Mouse (Mus musculus) gastrocnemius, adult 8-10 months (tissue): ENCODE data around the gene Kif26b. TPM values are rescaled to one million over a fixed set of nuclear protein-coding genes. Genes with fewer than 3 reads are reported as not detected.

Experiments used
- DNase-seq, 2 experiments: peaks; one replicate each; pipeline ENCODE4 v3.0.0; 2022; ENCODE audit warnings: low spot score in 2 of 2
- total RNA-seq, 4 experiments: library from RNA; stranded (reverse); gene quantifications; 2 replicates each; pipeline ENCODE4 v1.2.4; 2022

Kif26b gene
- total RNA-seq, 4 experiments from 2014 or later = 2.3 to 4.9 (median 2.6) TPM

GRCm38 (mm10) chr1:178836998-178837397, 308.1 kb downstream of the Kif26b start:
- no peak for DNase-seq

- DNase-seq = no peak
Measured at GRCm38 (mm10) chr1:178838696-178839320, 309.9 kb downstream of the Kif26b start.

DNA sequence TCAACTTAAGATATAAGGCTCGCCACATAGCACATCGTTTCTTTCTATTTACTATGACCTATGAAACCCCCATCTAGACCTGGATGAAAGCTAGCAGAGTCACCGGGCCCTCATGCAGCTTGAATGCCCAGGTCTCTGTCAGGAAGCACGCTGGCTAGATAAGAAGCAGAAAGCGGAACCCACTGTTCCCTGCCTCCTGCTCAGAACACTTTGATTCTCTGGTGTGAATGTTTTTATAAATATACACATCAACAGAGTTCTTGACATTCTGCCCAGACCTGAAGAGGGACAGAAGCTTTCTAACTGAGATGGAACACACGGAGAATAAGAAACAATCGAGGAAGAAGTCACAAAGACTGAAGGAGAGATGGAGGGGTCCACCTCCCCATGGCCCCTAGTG, 311.4 kb downstream of the Kif26b start:
- DNase-seq = no peak

DNA sequence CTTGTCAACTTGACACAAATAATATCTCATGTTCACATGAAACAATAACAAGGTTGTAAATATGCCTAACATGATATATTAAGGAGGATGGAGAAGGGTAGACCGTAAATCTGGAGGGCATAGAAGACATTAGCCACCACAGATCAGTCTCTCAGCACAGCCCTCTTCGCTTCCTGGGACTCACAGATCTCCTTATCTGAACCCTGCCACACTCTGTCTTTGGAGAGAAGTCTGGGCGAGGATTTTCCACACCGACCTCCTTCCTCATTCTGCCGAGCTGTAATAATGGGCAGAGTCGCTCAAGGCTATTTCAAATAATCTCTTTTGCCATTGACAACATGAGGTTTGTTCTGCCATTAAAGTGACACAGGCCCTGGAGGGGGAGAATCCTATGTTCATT, 315.9 kb downstream of the Kif26b start:
- DNase-seq = no peak

DNA sequence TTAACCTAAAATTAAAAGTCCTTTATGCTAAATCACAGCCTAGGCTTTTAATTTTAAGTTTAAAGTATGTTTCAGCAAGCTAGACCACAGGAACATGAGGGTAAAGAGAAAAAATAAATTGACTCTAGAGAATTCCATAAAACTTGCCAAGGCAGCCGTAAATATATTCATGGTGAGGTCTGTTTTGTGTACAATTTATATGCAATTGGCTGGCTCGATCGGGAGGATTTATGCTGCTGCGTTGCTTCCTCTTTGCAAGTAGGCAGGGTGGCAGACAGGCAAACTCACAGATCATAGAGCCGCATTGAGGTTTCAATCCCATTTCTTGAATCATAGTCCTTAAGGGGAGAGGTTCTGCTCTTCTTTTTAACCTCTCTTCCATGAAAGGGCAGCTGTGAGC, 318.6 kb downstream of the Kif26b start:
- DNase-seq = no peak

DNA sequence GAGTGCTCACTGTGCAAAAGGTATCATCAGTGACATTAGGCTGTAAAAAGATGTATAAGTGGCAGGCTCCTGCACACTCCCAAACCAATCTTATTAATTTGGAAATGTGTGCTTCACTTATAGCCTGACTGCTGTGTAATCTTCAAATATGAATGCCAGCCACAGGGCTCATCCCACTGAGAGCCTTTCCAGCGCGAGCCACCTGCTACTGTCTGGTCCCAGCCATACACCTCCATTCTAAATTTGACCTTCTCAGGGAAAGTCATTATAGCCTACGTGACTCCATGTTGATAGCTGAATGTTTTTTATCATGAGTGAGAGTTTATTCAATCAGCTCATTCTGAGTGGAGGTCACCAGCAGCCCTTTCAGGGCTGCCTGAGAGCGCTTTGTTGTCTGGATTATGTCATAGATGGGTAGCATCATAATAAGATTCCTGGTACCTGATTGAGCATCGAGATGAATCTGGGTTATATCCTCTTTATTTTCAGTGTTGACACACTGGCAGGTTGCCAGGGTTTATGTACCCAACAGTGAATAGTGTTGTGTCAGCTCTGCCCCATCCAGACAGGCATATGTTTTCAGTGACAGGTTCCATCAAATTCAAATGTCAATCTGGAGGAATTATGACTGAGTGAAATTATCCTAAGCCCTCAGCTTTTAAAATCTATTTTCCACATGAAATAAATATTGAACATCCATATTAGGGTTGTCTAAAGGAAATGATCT, 319.6 kb downstream of the Kif26b start:
- no peak for DNase-seq

- no peak for DNase-seq
Measured at GRCm38 (mm10) chr1:178850569-178850968, 321.6 kb downstream of the Kif26b start.

DNA sequence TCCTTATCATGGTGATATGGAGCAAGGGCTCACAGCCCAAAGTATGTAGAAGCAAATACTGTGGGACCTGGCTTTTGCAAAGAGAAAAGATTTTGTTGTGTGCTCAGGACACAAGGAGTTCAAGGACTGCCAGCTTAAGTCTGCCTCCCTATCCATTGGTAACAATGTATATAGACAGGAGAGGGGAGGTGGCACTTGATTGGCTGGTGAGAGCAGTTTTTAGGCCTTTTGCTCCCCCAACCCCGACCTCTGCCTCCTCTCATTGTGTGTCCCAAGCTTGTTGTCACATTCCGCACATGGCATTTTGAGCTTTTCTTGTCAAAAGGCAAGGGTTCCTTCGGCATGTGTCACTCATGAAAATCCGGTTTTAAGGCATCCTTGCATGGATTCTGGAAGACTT, 326.0 kb downstream of the Kif26b start:
- DNase-seq = no peak

DNA sequence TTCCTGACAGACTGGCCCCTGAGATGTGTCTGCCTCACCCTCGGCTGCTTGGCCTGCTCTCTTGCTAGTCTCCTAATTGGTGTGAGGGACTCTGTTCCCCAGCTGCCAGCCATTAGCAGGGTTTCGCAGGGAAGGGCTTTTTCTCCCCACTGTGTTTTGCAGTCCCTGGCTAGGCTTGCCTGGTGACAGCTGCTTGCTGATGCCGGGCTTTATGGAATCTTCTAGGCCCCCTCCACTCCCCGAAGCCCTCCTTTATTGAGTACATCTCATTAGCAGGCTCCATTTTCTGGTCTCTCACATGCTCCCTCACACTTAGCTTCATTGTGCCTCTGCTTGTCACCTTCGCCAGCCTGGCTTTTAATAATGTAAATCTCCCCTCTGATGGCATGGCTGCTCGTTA, 327.0 kb downstream of the Kif26b start:
- no peak for DNase-seq

DNA sequence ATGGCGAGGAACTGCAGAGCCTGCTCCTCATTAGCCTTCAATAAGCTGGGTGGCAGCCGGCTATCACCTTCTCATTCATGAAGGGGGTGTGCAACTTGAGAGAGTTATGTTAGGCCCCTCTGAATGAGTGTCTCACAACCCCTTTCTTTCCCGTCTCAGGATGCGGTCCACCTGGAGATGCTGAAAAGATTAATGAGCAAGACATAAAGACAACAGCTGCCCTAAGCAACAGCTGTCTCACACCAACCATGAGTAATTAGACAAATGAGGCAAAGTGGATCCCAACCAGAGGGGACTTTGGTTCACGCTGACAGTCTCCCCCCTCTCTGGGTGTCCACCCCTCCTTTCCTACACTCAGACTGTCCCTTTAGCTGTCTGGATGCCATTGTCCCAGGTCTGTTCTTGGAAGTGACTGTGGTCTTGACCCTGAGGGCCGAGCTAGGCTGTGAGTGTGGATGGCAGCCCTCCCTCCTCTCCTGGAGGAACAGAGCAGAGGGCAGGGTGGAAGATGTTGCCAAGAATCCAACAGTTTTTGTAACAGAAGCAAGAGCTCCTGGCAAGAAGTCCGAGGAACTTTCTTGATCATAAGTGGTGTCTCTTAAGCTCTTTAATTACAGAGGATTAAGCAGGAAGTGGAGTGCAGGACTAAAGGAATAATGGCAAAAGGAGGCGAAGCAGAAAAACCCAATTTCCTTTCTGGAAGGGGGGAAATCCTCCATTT, 331.9 kb downstream of the Kif26b start:
- DNase-seq = no peak

GRCm38 (mm10) chr1:178861392-178861762, 332.5 kb downstream of the Kif26b start:
- no peak for DNase-seq

- DNase-seq = no peak
Measured at GRCm38 (mm10) chr1:178863756-178864155, 334.8 kb downstream of the Kif26b start.

- DNase-seq = no peak
Measured at GRCm38 (mm10) chr1:178864297-178864696, 335.4 kb downstream of the Kif26b start.

DNA sequence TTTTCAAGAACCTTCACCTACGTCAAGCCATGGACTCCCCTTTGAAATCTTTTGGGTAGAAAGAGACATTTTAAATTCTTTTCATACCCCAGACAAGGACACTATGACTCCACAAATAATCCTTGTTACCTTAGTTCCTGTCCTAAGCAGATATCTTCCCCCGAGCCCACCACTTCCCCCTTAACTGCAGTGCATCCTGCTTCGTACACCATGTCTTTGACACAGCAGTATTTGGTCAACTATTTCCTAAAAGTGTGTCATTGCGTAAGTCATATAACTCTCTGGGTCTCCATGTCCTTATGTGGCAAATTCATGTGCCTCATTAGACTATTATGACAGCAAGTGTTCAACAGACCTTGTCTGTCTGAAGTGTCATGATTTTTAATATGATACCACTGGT, 337.8 kb downstream of the Kif26b start:
- no peak for DNase-seq

GRCm38 (mm10) chr1:178871055-178871454, 342.1 kb downstream of the Kif26b start:
- no peak for DNase-seq

DNA sequence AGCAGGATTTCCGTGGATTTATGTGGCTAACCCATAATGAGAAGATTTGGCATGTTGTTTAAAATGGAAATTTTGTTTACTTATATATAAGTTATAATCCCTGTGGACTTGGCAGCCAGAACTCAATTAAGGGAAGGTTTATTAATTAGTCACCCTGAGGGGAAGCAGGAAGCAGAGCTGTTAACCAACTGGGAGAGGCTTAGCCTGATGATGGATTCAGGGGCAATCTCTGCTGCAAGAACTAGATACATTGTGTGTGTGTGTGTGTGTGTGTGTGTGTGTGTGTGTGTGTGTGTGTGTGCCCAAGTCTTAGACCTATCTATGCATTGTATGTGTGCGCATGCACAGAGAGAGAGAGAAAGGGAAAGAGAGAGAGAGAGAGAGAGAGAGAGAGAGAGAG, 348.0 kb downstream of the Kif26b start:
- DNase-seq = no peak

DNA sequence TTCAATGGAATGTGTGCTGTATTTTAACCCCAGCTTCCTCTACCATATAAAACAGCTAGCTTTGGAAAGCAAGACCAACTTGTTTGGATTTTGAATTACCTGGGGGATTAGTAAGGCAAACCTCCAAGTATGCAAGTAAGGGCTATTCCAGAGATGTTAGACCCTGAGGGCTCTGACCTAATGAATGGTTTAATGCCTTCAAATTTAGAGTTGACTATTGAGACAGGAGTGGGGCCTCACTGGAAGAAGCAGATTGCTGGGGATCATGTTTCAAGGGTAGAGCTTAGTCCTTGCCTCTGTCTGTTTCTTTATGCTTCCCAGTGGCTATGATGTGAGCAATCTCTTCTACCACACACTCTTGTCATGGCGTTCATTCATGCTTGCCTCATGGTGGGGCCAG, 349.8 kb downstream of the Kif26b start:
- DNase-seq = no peak

DNA sequence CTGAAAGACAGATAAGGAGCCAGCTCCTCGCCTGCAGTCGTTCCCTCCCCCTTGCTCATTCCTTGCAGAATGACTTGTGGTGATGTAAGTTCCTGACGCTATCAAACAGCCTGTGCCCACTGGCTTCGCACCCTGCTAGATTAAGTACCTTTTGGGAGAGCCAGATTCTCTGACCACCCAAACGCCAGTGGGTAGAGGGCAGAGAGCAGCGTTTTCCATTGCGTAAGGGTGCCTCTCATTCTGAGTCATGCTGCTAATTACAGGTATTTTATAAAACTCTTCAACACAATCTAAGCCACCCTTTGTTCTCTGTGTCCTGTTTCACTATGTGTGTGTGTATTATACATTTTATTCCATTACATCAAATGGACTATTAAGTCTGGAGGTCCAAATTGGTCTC, 352.0 kb downstream of the Kif26b start:
- DNase-seq = no peak

DNA sequence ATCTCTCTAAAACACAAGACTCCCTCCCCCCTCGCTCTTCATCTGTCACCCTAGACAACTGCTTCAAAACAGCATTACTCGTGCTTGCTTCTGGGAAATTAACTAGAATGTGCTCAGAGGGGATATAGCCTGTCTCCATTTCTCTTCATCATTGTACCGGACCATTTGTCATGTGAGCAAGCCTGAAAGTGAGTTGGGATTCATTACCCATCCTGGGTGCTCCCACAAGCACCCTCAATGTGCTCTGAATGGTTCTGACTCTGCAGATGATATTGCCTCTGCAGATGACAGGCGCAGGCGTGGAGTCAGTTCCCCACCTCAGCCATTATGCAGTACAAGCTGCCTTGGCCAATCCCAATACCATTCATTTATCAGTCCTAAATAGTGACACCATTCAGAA, 357.7 kb downstream of the Kif26b start:
- no peak for DNase-seq

GRCm38 (mm10) chr1:178892376-178892775, 363.5 kb downstream of the Kif26b start:
- no peak for DNase-seq

DNA sequence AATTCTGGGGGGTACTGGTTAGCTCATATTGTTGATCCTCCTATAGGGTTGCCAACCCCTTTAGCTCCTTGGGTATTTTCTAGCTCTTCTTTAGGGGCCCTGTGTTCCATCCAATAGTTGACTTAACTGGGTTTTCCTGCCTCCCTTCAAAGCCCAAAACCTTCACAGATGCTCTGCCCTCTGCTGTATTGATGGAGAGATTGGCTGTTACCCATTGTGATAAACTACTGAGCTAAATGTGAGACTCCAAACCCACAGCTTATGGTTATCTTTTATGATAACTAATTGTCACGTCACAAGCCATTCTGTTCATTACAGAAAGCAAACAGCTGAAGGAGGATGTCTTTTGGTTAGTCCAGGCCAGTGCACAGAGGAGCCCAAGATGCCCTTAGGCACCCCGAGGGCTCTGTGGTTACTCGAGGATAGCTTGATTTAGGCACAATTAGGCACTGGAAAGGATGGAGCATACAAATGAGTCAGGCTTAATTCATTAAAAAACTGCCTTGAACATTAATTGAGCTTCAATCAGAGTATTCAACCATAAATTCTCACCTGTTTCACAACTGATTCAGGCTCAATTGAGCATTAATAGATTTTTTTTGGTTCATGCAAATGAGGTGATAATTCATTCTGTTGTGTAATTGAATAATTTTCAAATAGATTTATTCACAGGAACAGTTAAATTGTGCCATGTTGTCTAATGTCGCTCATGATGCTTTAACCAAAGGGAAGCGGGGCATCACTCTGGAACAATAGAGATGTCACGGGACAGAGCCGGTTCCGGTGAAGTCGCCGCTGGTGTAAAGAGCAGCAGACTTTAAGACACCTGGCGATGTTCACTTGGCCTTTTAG, 364.5 kb downstream of the Kif26b start:
- DNase-seq = no peak

DNA sequence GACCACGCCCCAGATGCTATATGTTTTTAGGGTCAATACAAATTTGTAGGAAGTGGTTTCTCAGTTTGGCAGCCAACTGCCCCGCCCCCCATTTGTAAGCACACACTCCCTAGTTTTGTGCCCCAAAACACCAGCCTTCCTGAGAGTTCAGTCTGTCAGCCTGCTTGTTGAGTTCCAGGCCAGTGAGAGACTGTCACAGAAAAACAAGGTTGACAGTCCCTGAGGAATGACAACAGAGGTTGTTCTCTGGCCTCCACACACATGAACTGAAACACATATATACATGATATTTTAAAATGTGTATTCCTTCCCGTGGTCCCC, 365.1 kb downstream of the Kif26b start:
- DNase-seq = no peak
